Mouse (Mus musculus) hematopoietic stem cell, adult 5-6 weeks (primary cell): Measurements from ENCODE around the gene Sdf2l1. TPM values are rescaled to one million over a fixed set of nuclear protein-coding genes. Genes with fewer than 3 reads are reported as not detected.
A peak's percentile ranks its signal among the peaks of the same experiment; 100 is the strongest.

Experiments used
- ATAC-seq, 2 experiments: fragments of 125-278 bp in 1 of 2; replicated peaks in 1 of 2; 2 replicates each; pipeline ENCODE4 v1.8.0; 2016 to 2017; ENCODE audit warnings: inconsistent platforms in 2 of 2, mild to moderate bottlenecking in 2 of 2, moderate number of reproducible peaks in 2 of 2, low read depth in 1 of 2, moderate TSS enrichment in 1 of 2; ENCODE audit not compliant: low FRiP score in 2 of 2, poor library complexity in 2 of 2, severe bottlenecking in 2 of 2, insufficient read depth in 1 of 2, low TSS enrichment in 1 of 2
- total RNA-seq: library from RNA; stranded (forward); fragments of 172-1452, 232-1000 nt; gene quantifications from 2 replicates; pipeline ENCODE4 v1.2.3, GENCODE M21; 2017

The Sdf2l1 gene
- total RNA-seq, 1 experiment from 2014 or later: 26.2 TPM

DNA sequence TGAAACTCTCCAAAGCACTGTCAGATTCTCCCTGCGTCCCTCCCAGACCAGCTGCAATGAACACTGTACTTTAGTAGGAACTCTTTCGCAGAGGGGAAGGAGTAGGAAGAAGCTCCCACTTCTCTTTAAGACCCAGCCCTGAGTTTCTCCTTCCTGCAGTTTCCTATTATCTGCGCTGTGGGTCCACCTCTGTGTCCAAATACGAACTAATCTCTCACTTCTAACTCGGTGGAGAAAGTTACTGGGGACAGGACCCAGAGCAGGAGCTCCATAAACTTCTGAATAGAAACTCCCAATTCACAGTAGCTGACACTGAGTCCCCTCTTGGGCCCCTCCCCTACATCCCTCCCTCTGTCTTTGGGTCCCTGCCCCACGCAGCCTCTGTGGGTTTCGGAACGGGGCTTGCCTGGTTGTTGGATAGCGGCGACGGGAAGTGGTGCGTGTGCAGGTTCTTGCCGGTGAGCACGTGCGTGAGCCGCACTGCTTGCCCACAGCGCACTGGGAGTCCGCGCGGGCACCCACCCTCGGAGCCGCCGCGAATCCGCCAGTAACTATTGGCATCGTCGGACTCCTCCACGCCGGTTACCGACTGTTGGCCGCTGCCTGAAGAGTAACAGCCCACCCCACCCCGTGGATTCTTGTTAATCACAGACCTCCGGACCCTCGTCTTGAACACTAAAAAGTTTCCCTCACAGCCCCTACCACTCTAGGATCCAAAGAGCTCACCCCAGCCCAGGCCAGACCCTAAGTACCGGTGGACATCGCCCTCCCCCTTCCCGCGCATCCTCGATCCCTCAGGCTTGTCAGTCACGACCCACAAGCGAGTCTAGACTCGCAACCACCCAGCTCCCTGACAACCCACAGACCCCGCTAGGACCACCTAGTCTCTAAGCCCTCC lies 743 bp downstream of the Sdf2l1 start:
- ATAC-seq: peak; percentile 30 to 44; a peak in 3 of 4 replicates

GRCm38 (mm10) chr16:17127292-17127691 lies 4.9 kb downstream of the Sdf2l1 start:
- no peak for ATAC-seq

GRCm38 (mm10) chr16:17124871-17125520 lies 7.2 kb downstream of the Sdf2l1 start, which contains the start of gene 2610318N02Rik:
TSS of gene 2610318N02Rik (minus strand) at chr16:17125167.
- peak; percentile 96 to 98 for ATAC-seq

GRCm38 (mm10) chr16:17124119-17124870 lies 7.9 kb downstream of the Sdf2l1 start:
- ATAC-seq: peak in 1 of 2 experiments; percentile 9; a peak in 1 of 4 replicates

DNA sequence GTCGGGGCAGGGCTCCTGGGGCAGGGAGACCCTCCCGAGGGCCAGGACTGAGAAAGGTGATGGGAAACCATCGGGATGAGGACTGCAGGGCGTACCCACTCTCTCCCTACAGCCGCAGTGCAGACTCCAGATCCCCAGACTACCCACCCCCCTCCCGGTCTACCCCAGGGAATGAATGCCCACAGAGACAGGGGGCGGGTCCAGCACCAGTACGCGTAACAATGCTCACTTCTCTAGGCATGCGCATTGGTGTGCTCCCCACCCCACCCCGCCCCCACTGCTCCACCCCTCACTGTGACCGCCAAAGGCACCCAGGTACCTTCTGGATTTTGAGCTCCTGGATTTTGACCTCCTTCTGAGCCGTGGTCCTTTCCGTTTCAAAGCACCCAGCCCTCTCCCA lies 10.6 kb downstream of the Sdf2l1 start:
- ATAC-seq: no peak

DNA sequence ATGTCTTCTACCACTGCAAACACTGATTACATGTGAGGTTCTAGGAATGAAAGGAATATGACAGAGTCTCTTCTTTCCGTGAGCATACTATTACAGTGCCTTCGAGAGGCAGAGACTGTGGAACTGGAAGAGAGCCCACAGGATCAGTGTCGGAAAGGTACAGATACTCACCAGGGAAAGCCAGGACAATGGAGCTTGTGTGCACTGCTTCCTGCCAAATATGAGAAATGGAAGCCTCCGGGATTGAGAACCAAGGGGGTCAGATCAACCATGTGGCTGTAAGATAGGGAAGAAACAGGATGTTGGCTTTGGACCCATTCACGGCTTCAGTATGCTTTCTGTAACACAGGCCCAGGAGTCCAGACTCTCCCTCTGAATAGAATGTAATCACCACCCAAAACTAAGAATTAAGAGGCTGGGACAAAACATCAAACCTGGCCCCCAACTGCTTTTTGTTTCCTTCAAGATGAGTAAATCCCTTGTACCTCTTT lies 14.8 kb downstream of the Sdf2l1 start:
- ATAC-seq: no peak

DNA sequence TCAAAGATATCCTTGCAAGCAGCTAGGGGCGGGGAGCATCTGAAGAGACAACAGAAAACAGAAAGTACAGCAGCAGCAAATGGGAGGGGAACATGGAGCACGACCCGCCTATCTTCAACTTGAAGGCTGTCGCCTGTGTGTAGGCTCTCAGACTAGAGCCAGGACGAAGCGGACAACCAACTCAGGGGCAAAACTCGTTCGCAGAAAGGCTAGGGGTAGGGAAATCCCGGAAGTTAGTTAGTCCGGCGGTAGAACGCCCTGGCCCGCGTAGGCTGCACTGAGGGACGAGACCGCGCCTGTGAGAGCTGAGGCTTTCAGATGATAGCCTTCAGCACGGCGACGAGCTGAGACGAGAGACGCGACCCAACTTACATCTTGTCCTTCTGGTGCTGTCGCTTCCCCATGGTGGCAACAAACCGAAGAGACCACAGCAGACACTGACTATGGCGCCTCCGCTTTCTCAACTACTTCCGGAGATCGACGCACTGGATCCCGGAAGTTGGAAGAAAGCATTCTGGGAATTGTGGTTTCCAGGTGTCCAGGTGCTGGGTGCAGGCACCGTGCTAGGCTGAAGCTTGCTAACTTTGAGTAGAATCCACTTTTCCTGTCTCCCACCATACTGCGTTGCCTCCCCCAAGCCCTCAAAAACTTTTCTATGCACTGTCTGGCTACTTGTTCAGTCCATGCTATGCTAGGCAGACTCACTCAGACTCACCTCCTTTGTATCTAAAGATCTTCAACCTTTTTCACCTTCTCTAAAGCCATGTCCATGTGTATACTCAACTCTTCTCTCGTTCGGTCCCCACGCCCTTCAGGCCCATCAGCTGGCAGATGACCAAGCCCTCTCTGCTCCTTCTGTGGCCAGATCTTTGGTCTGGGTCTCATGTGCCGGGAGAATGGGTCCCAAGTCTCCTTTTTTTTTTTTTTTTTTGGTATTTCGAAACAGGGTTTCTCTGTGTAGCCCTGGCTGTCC lies 21.1 kb downstream of the Sdf2l1 start, which contains the start of gene Ppil2:
Gene Ppil2 (minus strand): TSS at position 487 of the 973 bp plus-strand sequence.
- ATAC-seq: peak; percentile 78 to 91

- no peak for ATAC-seq
Observed at GRCm38 (mm10) chr16:17104600-17104999, 27.6 kb downstream of the Sdf2l1 start.

DNA sequence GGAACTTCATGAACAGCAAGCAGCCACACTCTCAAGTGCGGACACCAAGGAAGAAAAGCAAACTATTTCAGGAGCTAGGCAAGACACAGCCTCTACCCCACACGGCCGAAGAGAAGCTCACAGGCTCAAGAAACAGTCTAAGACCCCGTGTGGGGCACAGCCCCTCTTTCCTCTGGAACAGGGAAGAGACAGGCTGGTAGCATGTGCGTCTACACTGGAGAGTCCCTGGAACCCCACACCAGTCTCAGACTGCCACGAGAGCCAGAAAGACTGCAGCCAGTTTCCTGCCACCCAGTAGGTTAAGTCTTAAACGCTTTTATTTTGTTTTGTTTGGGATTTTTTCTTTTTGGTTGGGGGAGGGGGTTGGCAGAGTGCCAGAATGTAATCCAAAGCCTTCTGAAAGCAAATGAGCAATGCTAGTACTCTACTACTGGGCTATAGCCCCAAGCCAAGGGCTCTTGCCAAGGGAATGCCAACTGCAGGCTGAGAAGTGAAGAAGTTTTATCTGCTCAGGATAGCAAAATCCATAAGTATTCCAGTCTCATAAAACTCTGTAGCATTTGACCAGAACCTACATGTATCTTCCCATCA lies 29.5 kb downstream of the Sdf2l1 start:
- no peak for ATAC-seq

- no peak for ATAC-seq
Observed at GRCm38 (mm10) chr16:17096938-17097337, 35.2 kb downstream of the Sdf2l1 start.

DNA sequence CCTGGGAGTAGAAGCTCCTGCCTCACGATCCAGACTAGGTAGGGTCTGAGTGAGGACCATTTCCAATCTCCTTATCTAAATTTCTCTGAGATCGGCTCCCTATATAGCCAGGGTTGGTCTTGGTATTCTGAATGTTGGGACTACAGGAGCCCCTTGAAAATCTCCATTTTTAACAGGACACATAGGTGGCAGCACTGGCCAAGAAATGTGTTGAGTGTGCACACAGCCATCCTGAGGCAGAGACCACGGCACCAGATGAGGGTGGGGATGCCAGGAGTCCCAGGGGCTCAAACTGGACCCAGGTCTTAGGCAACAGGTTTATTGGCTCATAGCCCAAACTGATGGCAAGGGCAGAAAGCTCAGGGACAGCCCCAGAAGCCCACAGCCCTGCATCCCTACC lies 43.8 kb downstream of the Sdf2l1 start:
- no peak for ATAC-seq

GRCm38 (mm10) chr16:17086669-17087193 lies 45.5 kb downstream of the Sdf2l1 start:
- ATAC-seq: no peak

DNA sequence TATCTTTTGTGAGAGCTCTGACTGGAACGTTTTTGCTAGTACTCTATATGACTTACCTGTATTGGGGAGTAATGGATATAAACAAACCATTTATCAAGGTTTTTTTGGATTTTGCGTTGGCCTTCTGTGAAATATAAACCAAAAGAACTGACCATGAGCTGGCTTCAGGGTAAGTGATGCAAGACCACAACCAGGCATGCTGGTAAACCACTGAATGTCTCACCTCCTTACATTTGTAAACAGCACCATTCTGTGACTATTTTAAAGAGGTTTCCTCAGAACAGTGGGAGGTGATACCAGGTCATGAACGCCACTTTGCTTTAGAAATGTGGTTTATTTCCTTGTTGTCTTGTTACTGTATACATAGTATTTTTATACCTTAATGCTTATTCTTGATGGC lies 45.9 kb downstream of the Sdf2l1 start:
- ATAC-seq: no peak

GRCm38 (mm10) chr16:17085636-17086035 lies 46.5 kb downstream of the Sdf2l1 start:
- peak in 1 of 2 experiments; percentile 33; a peak in 1 of 4 replicates for ATAC-seq

GRCm38 (mm10) chr16:17082121-17082792 lies 49.9 kb downstream of the Sdf2l1 start:
- no peak for ATAC-seq
